Mouse (Mus musculus) lung, embryonic 14.5 days (tissue): ENCODE data around the gene Slc16a5. TPM values are rescaled to one million over a fixed set of nuclear protein-coding genes. Genes with fewer than 3 reads are reported as not detected.

Experiments
- ATAC-seq: fragments of 200-750 bp; cut with Nextera tagmentation; 2 replicates; pipeline ENCODE4 v1.8.0; 2017; ENCODE audit warnings: mild to moderate bottlenecking, moderate TSS enrichment, moderate library complexity; ENCODE audit not compliant: insufficient read depth
- DNase-seq: peaks from one replicate; pipeline ENCODE4 v3.0.0-alpha.2; 2015
- H3K27ac ChIP-seq: fragments of 300-500 bp; sonication (generic); 2 replicates; pipeline ENCODE4 v1.5.1; 2014; ENCODE audit warnings: low read depth, mild to moderate bottlenecking, moderate library complexity
- H3K27me3 ChIP-seq: fragments of 300-500 bp; sonication (generic); 2 replicates; pipeline ENCODE4 v1.6.1; 2014; ENCODE audit warnings: low read length, control low read depth; ENCODE audit not compliant: insufficient read depth
- H3K36me3 ChIP-seq: fragments of 300-500 bp; sonication (generic); 2 replicates; pipeline ENCODE4 v1.6.1; 2014; ENCODE audit warnings: control low read depth; ENCODE audit not compliant: insufficient read depth
- H3K4me1 ChIP-seq: fragments of 300-500 bp; sonication (generic); 2 replicates; pipeline ENCODE4 v1.6.1; 2014; ENCODE audit warnings: antibody characterized with exemption, control low read depth; ENCODE audit not compliant: insufficient read depth
- H3K4me2 ChIP-seq: fragments of 300-500 bp; sonication (generic); 2 replicates; pipeline ENCODE4 v1.6.1; 2014; ENCODE audit warnings: mild to moderate bottlenecking
- H3K4me3 ChIP-seq: fragments of 300-500 bp; sonication (generic); 2 replicates; pipeline ENCODE4 v1.5.1; 2014; ENCODE audit warnings: low read depth, low read length
- H3K9ac ChIP-seq: fragments of 300-500 bp; sonication (generic); 2 replicates; pipeline ENCODE4 v1.6.1; 2014
- H3K9me3 ChIP-seq: fragments of 300-500 bp; sonication (generic); 2 replicates; pipeline ENCODE4 v1.6.1; 2016; ENCODE audit warnings: low read depth, low read length, control low read depth
- CTCF ChIP-seq: IDR thresholded peaks from 2 replicates; pipeline ENCODE4 v1.5.1; 2016; ENCODE audit warnings: antibody characterized with exemption, low read depth
- whole genome bisulfite sequencing: fragments of 180-500 bp; shearing (Covaris S2); extraction: QIAGEN DNeasy Blood & Tissue Kit; methylation state at CpG from one replicate; pipeline ENCODE4 v1.1.7; 2014; 5-methylcytosine and 5-hydroxymethylcytosine counted together
- microRNA-seq: library from miRNA; unstranded; fragments of <30 nt; microRNA quantifications from one replicate; pipeline ENCODE4, GENCODE M21; 2016; ENCODE audit warnings: borderline number of aligned reads
- polyA plus RNA-seq: library from polyadenylated mRNA; unstranded; fragments of >200 nt; fragmentation: Nextera tagmentation; extraction: Ambion mirVana; gene quantifications from 2 replicates; pipeline ENCODE4 v1.2.1, GENCODE M21; 2014

Slc16a5 gene
- polyA plus RNA-seq, 1 experiment from 2014 or later = 0.28 TPM

- no peak overlapping the region for H3K9ac ChIP-seq
- H3K9me3 ChIP-seq = no peaks in the 10 kb centered on the region
- TF ChIP-seq CTCF = no peak
- no peak for DNase-seq
- 79% methylated on average over 4 of the region's 4 CpGs for WGBS
- H3K27me3 ChIP-seq = no peaks in the 10 kb centered on the region
- H3K4me3 ChIP-seq = no peak overlapping the region
- no peaks in the 10 kb centered on the region for H3K4me1 ChIP-seq
- peaks cover 39% of the 10 kb centered on the region for H3K36me3 ChIP-seq
- ATAC-seq = no peak
- no peak overlapping the region for H3K27ac ChIP-seq
- H3K4me2 ChIP-seq = no peak overlapping the region
These were observed 58.8 kb downstream of the Slc16a5 start for GRCm38 (mm10) chr11:115521080-115521479.

GRCm38 (mm10) chr11:115522238-115522637 lies 60.0 kb downstream of the Slc16a5 start:
- Histone ChIP-seq H3K27ac (no peak overlapping the region), H3K4me2 (no peak overlapping the region), H3K4me1 (no peaks in the 10 kb centered on the region), H3K9ac (no peak overlapping the region), H3K4me3 (no peak overlapping the region), H3K9me3 (no peaks in the 10 kb centered on the region), H3K27me3 (no peaks in the 10 kb centered on the region), H3K36me3 (peaks cover 51% of the 10 kb centered on the region)
- ATAC-seq = no peak
- whole genome bisulfite sequencing = 83% methylated on average over 2 of the region's 2 CpGs
- no peak for TF ChIP-seq CTCF
- DNase-seq = no peak

- Histone ChIP-seq H3K4me3 (no peak overlapping the region), H3K27ac (no peak overlapping the region), H3K27me3 (no peaks in the 10 kb centered on the region), H3K36me3 (peaks cover 56% of the 10 kb centered on the region), H3K4me2 (no peak overlapping the region), H3K4me1 (no peaks in the 10 kb centered on the region), H3K9me3 (no peaks in the 10 kb centered on the region), H3K9ac (no peak overlapping the region)
- 69% methylated on average over 2 of the region's 2 CpGs for WGBS
- TF ChIP-seq CTCF = no peak
- ATAC-seq (no peak), DNase-seq (no peak)
These were observed 60.4 kb downstream of the Slc16a5 start for GRCm38 (mm10) chr11:115522703-115523102.

Small RNA genes lying within 50 kb of the gene (microRNA-seq; reads per million reads assigned to microRNA genes)
- gene Mir3968 = not detected

Other genes starting within 250 kb of the Slc16a5 start
- not detected in 2 replicates for gene Grin2c, start 195.2 kb upstream of the Slc16a5 start, polyA plus RNA-seq
- gene Fdxr, start 185.4 kb upstream of the Slc16a5 start, polyA plus RNA-seq = 8.8 and 10.4 TPM in 2 replicates
- gene Fads6, start 164.8 kb upstream of the Slc16a5 start, polyA plus RNA-seq = 0.14 and 0.18 TPM in 2 replicates
- not detected in 2 replicates for gene Otop2, start 155.3 kb upstream of the Slc16a5 start, polyA plus RNA-seq
- gene Ush1g, start 140.4 kb upstream of the Slc16a5 start, polyA plus RNA-seq = not detected in 2 replicates
- 0.12 TPM in 1 of 2 replicates, not detected in the other for gene Otop3, start 127.7 kb upstream of the Slc16a5 start, polyA plus RNA-seq
- gene Hid1, start 94.7 kb upstream of the Slc16a5 start, polyA plus RNA-seq = 7.4 and 9.2 TPM in 2 replicates
- gene Cdr2l, start 80.6 kb upstream of the Slc16a5 start, polyA plus RNA-seq = 17.7 and 19.8 TPM in 2 replicates
- 230 and 242 TPM in 2 replicates for gene Mrpl58, start 58.7 kb upstream of the Slc16a5 start, polyA plus RNA-seq
- 817 and 850 TPM in 2 replicates for gene Atp5h, start 42.5 kb upstream of the Slc16a5 start, polyA plus RNA-seq
- 21.6 and 22.2 TPM in 2 replicates for gene Kctd2, start 42.3 kb upstream of the Slc16a5 start, polyA plus RNA-seq
- gene Trim80, start 21.9 kb upstream of the Slc16a5 start, polyA plus RNA-seq = not detected in 2 replicates
- 5.7 and 8.0 TPM in 2 replicates for gene Armc7, start 13.2 kb downstream of the Slc16a5 start, polyA plus RNA-seq
- gene Nt5c, start 29.4 kb downstream of the Slc16a5 start, polyA plus RNA-seq = 76.0 and 79.4 TPM in 2 replicates
- 518 and 521 TPM in 2 replicates for gene Jpt1, start 51.9 kb downstream of the Slc16a5 start, polyA plus RNA-seq
- gene Sumo2, start 73.8 kb downstream of the Slc16a5 start, polyA plus RNA-seq = 1,096 and 1,118 TPM in 2 replicates
- gene Nup85, start 102.0 kb downstream of the Slc16a5 start, polyA plus RNA-seq = 203 and 213 TPM in 2 replicates
- 93.3 and 95.6 TPM in 2 replicates for gene Mrps7, start 141.5 kb downstream of the Slc16a5 start, polyA plus RNA-seq
- 22.5 and 22.7 TPM in 2 replicates for gene Gga3, start 141.6 kb downstream of the Slc16a5 start, polyA plus RNA-seq
- gene Mif4gd, start 150.5 kb downstream of the Slc16a5 start, polyA plus RNA-seq = 21.8 and 22.3 TPM in 2 replicates
- 18.5 and 22.5 TPM in 2 replicates for gene Slc25a19, start 165.8 kb downstream of the Slc16a5 start, polyA plus RNA-seq
- 41.5 and 48.7 TPM in 2 replicates for gene Grb2, start 246.1 kb downstream of the Slc16a5 start, polyA plus RNA-seq